Mouse (Mus musculus) heart, postnatal 10 days (tissue): ENCODE measurements at regions not wholly inside any gene's neighbourhood (a gene's known extent, or its start where the extent isn't known, plus 50 kb on each side); places are given as distances from the start of the nearest gene placed in this dataset.

ENCODE experiments used
- DNase-seq, 2 experiments: peaks; one replicate each; pipeline ENCODE4 v3.0.0; 2021
- intact Hi-C: fragments of 180-260 bp; cut with DNase I; formaldehyde crosslinking; loops from one replicate; pipeline ENCODE4 v1.15.1; 2025

GRCm38 (mm10) chr5:12219424-12220107 lies 163.6 kb upstream of the Sema3d start:
- intact Hi-C loops = no loop called here
- no peak for DNase-seq

GRCm38 (mm10) chr5:12222622-12223021 lies 160.6 kb upstream of the Sema3d start:
- no peak for DNase-seq
- intact Hi-C loops = no loop called here

GRCm38 (mm10) chr5:12233377-12234096 lies 149.6 kb upstream of the Sema3d start:
- intact Hi-C loops = no loop called here
- no peak for DNase-seq

- no peak for DNase-seq
- intact Hi-C loops = no loop called here
These were observed 139.9 kb upstream of the Sema3d start for GRCm38 (mm10) chr5:12243179-12243805.

GRCm38 (mm10) chr5:12293685-12294084 lies 89.5 kb upstream of the Sema3d start:
- intact Hi-C loops = no loop called here
- peak in 1 of 2 experiments; percentile 19 for DNase-seq

GRCm38 (mm10) chr5:12297331-12297730 lies 85.9 kb upstream of the Sema3d start:
- intact Hi-C loops = no loop called here
- DNase-seq = no peak

- intact Hi-C loops = no loop called here
- DNase-seq = no peak
These were observed 81.1 kb upstream of the Sema3d start for GRCm38 (mm10) chr5:12301833-12302808.

GRCm38 (mm10) chr5:12309408-12309807 lies 73.8 kb upstream of the Sema3d start:
- intact Hi-C loops = no loop called here
- DNase-seq = no peak

GRCm38 (mm10) chr5:12332648-12333305 lies 50.4 kb upstream of the Sema3d start:
- intact Hi-C loops = no loop called here
- no peak for DNase-seq
